Mouse (Mus musculus) ES-E14 (cell line): ENCODE measurements at regions not wholly inside any gene's neighbourhood (a gene's known extent, or its start where the extent isn't known, plus 50 kb on each side); places are given as distances from the start of the nearest gene placed in this dataset.

ENCODE experiments used
- DNase-seq: peaks from one replicate; pipeline ENCODE4 v3.0.0-alpha.2; 2013; ENCODE audit warnings: low read depth, low spot score
- H3K27ac ChIP-seq: 2 replicates; pipeline ENCODE4 v1.5.1; 2012; ENCODE audit warnings: low read depth, mild to moderate bottlenecking, low read length, moderate library complexity, mixed read lengths; ENCODE audit not compliant: poor library complexity, insufficient read depth, severe bottlenecking
- H3K36me3 ChIP-seq: 2 replicates; pipeline ENCODE4 v1.6.1; 2012; ENCODE audit warnings: mild to moderate bottlenecking, low read length, moderate library complexity, mixed read lengths; ENCODE audit not compliant: control insufficient read depth, poor library complexity, insufficient read depth, severe bottlenecking
- H3K4me1 ChIP-seq, 2 experiments: fragments of 150-350 bp in 1 of 2; sonication (generic) in 1 of 2; 2 replicates each; pipeline ENCODE4 v1.6.1; 2012; ENCODE audit warnings: low read length in 2 of 2, mild to moderate bottlenecking in 1 of 2, mixed read lengths in 1 of 2; ENCODE audit not compliant: control insufficient read depth in 2 of 2, insufficient read depth in 2 of 2, poor library complexity in 1 of 2
- H3K4me3 ChIP-seq, 2 experiments: fragments of 150-350 bp in 1 of 2; sonication (generic) in 1 of 2; 2 replicates each; pipeline ENCODE4 v1.5.1; 2012; ENCODE audit warnings: low read length in 2 of 2, low read depth in 1 of 2, mild to moderate bottlenecking in 1 of 2, mixed read lengths in 1 of 2; ENCODE audit not compliant: insufficient read depth in 1 of 2, poor library complexity in 1 of 2, severe bottlenecking in 1 of 2
- H3K9ac ChIP-seq: 2 replicates; pipeline ENCODE4 v1.6.1; 2012; ENCODE audit warnings: low read depth, mild to moderate bottlenecking, low read length, mixed read lengths; ENCODE audit not compliant: poor library complexity, insufficient read depth, severe bottlenecking
- H3K9me3 ChIP-seq: fragments of 150-350 bp; sonication (generic); 2 replicates; pipeline ENCODE4 v1.6.1; 2012; ENCODE audit warnings: low read depth, mild to moderate bottlenecking, low read length; ENCODE audit not compliant: control insufficient read depth, insufficient read depth
- CHD2 ChIP-seq: IDR thresholded peaks from 2 replicates; pipeline ENCODE4 v1.6.1; 2014; ENCODE audit warnings: mild to moderate bottlenecking, low read depth, low read length, inconsistent platforms
- HCFC1 ChIP-seq: IDR thresholded peaks from 2 replicates; pipeline ENCODE4 v1.6.1; 2012; ENCODE audit warnings: low read length, inconsistent platforms, borderline replicate concordance; ENCODE audit not compliant: insufficient read depth
- MAFK ChIP-seq: IDR thresholded peaks from 2 replicates; pipeline ENCODE4 v1.6.1; 2014; ENCODE audit warnings: mild to moderate bottlenecking, low read depth, low read length, inconsistent platforms; ENCODE audit not compliant: insufficient read depth
- ZC3H11A ChIP-seq: IDR thresholded peaks from 2 replicates; pipeline ENCODE4 v1.6.1; 2012; ENCODE audit warnings: low read depth, mild to moderate bottlenecking, inconsistent platforms, low read length, borderline replicate concordance
- ZNF384 ChIP-seq: IDR thresholded peaks from 2 replicates; pipeline ENCODE4 v1.6.1; 2012; ENCODE audit warnings: low read depth, low read length, inconsistent platforms
- in situ Hi-C, 2 experiments: fragments of 600-800 bp; cut with MboI; formaldehyde crosslinking; loops; one replicate each; pipeline ENCODE4 v1.15.1; 2025; ENCODE audit warnings: low sequenced_read_pairs in 2 of 2, inconsistent platforms in 1 of 2; ENCODE audit not compliant: unreplicated experiment in 2 of 2

DNA sequence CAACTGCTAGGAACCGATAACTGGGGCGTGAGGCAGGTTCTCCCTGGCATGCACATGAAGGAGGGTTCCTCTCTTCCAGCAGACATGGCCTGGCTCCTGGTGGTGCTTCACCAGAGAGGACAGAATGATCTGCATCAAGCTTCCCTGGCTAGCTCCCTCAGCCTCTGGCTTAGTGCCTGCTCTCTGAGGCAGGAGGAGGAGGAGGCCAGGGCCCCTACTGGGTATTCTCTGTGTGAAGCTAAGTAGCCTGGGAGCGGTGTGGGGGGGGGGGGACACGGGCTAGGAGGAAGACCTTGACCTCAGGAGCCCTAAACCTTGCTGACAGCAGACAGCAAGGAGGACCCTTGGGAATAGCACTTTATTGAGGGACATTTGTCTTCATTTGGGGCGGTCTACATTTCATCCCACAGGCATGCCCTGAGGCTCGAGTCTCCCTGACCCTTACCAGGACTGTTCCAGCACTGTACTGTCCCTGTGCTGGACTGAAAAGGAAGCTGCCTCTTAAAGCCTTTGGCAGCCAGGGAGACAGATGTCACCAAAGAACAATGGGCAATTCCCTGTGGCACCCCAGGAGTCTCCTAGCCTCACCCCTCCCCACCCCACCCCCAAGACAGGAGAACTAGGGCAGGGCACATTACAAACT, 335.7 kb downstream of the H2al1j start:
- Histone ChIP-seq H3K4me3 (no peak overlapping the region), H3K9ac (no peak overlapping the region), H3K36me3 (no peaks in the 10 kb centered on the region), H3K27ac (no peak overlapping the region), H3K9me3 (no peaks in the 10 kb centered on the region), H3K4me1 (peaks cover 0 to 6% of the 10 kb centered on the region in 2 experiments; a peak in 1 of 4 replicates)
- TF ChIP-seq ZNF384 = no peak
- no peak for TF ChIP-seq MAFK
- no peak for TF ChIP-seq CHD2
- TF ChIP-seq HCFC1 = no peak
- no peak for TF ChIP-seq ZC3H11A
- in situ Hi-C loops = loop anchor here in 1 of 2 experiments (25.0 kb wide), 1 partner anchor 424 kb away; no protein-coding TSS in a partner anchor
- no peak for DNase-seq

DNA sequence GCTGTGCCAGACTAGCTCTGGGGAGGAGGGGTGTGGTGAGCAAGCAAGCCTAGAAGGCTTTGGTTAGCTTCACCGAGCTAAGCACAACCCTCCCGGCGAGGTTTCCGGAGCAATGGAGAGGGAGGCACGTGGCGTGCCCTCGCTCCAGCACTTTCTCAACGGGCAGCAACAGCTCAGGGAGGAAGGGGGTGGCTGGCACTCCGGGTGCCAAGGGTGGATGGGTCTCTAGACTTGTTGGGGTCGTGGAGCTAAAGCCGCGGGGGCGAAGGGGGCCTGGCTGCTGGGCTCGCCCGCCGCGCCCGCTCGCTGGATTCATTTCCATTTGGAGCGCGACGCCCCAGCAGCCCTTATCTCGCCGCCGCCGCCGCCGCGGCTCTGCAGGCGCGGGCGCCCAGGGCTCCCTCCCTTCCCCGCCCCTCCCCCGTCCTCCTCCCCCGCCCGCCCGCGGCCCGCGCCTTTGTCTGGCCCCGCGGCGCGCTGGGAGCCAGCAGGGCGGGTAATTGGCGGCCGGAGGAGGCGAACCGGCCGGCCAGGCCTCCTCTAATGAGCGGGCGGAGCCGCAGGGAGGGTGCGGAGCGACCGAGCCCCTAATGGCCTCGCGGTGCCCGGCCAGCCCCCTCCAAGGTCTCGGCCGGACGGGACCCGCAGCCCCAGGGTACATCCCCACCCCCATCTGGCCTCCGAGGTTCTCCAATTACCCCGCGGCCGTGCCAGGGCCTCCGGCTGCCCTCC, 336.9 kb downstream of the H2al1j start:
- Histone ChIP-seq H3K9me3 (no peaks in the 10 kb centered on the region), H3K4me3 (peak overlapping the region; percentile 57 to 65), H3K9ac (peak overlapping the region; percentile 53), H3K27ac (no peak overlapping the region), H3K36me3 (no peaks in the 10 kb centered on the region), H3K4me1 (peaks cover 0 to 6% of the 10 kb centered on the region in 2 experiments; a peak in 1 of 4 replicates)
- peak; percentile 25 for DNase-seq
- in situ Hi-C loops = loop anchor here in 1 of 2 experiments (25.0 kb wide), 1 partner anchor 423 kb away; no protein-coding TSS in a partner anchor
- TF ChIP-seq ZNF384 = no peak
- TF ChIP-seq HCFC1 = no peak
- TF ChIP-seq CHD2 = no peak
- no peak for TF ChIP-seq ZC3H11A
- TF ChIP-seq MAFK = no peak

DNA sequence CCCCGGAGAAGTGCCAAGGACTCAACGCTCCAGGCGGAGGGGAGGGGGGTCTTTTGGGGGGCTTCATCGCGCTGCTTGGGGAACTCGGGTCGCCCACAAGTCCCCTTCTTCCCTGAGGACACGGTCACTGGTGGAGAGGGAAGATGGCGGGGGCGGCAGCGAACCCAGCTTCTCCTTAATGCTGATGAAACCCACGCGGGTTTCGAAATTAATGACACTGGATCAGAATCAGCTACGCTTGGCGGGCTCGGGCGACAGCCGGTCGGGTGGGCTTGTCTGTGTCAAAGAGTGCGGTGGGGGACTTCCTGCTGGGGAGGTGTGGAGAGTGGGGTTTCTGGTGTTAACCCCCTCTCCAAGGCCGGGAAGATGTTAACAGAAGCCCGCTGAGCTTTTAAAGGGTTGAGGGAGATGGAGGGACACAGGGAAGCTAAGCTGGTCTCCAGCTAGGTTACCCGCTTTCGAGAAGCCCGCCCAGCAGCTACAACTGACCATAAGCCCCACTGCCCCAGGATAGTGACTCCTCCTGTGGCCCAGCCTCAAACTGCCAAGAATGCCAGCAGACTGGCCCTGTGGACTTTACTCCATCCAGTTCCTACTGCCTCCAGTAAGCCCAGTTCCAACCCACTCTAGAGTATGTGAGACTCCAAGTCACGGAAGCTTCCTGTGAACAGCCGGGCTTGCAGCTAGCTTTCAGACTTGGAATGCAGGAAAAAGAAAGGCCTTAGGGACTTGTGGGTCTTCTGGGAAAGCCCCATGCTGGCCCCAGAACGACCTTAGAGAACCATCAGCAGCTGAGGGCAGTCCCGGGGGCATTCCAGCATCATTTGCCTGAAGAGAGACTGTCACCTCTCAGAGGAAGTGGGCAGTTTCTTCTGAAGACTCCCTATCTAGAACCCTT, 337.7 kb downstream of the H2al1j start:
- Histone ChIP-seq H3K9ac (peak overlapping the region; percentile 53; the same call in 1 of the 2 replicates), H3K27ac (no peak overlapping the region), H3K4me1 (peaks cover 0 to 6% of the 10 kb centered on the region in 2 experiments; a peak in 1 of 4 replicates), H3K36me3 (no peaks in the 10 kb centered on the region), H3K9me3 (no peaks in the 10 kb centered on the region), H3K4me3 (peak overlapping the region; percentile 57 to 65)
- in situ Hi-C loops = loop anchor here in 1 of 2 experiments (25.0 kb wide), 1 partner anchor 422 kb away; no protein-coding TSS in a partner anchor
- TF ChIP-seq HCFC1 = no peak
- TF ChIP-seq ZNF384 = no peak
- no peak for TF ChIP-seq MAFK
- TF ChIP-seq ZC3H11A = no peak
- TF ChIP-seq CHD2 = no peak
- no peak for DNase-seq

DNA sequence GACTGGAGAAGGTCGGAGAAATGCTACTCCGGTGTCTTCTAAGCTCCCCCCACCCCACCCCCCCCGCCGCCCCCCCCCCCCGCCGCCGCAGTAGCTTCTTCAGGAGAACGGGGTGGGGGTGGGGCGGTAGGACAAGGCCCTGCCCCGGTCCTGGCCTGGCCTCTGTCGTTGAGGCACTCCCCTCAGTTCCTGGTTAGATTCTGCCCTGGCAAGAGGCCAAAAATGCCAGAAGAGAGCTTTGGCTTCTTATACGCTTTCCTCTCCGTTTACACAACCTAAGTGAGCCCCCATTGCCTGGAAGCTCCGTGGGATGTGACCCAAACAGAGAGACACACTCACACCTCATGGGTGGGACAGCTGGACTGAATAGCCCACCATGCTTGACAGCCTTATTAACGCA, 338.9 kb downstream of the H2al1j start:
- no peak overlapping the region for H3K4me3 ChIP-seq

More for the DNA sequence above, 338.9 kb downstream of the H2al1j start:
- H3K9me3 ChIP-seq = no peaks in the 10 kb centered on the region
- no peak for DNase-seq
- TF ChIP-seq MAFK (no peak), ZC3H11A (no peak)
- peaks cover 0 to 6% of the 10 kb centered on the region in 2 experiments; a peak in 1 of 4 replicates for H3K4me1 ChIP-seq
- H3K36me3 ChIP-seq = no peaks in the 10 kb centered on the region
- in situ Hi-C loops = loop anchor here in 1 of 2 experiments (25.0 kb wide), 1 partner anchor 421 kb away; no protein-coding TSS in a partner anchor
- H3K27ac ChIP-seq = no peak overlapping the region
- H3K9ac ChIP-seq = no peak overlapping the region
